Mouse (Mus musculus): ENCODE measurements around the gene Dmgdh.

Dmgdh gene

DNA sequence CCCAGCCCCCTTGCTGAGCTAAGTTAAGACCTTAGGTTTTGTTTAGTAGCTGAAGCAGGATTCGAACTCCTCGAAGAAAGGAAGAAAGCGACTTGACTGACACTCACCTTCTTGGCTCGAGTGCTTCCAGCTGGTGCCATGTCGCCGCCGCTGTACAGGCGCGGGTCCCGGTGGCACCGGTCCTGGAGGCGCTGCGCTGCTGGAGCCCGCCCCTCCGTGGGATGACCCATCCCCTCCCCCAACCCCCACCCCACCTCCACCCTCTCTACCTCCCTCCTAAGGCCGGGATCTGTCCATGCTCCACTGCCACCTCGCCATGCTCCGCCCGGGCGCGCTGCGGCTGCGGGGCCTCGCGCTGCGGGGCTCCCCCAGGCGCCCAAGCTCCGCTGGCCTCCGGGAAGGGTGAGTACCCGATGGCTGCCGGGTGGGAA lies at the start of gene Dmgdh, which contains the start of gene Bhmt2:
TSS of gene Dmgdh (plus strand) at position 303 of the 431 bp plus-strand sequence.
TSS of gene Bhmt2 (minus strand) at position 172 of the 431 bp plus-strand sequence.
- no peak for DNase-seq

- no peak for DNase-seq
Measured at GRCm38 (mm10) chr13:93628861-93629260, 45.4 kb upstream of the Dmgdh start.

DNA sequence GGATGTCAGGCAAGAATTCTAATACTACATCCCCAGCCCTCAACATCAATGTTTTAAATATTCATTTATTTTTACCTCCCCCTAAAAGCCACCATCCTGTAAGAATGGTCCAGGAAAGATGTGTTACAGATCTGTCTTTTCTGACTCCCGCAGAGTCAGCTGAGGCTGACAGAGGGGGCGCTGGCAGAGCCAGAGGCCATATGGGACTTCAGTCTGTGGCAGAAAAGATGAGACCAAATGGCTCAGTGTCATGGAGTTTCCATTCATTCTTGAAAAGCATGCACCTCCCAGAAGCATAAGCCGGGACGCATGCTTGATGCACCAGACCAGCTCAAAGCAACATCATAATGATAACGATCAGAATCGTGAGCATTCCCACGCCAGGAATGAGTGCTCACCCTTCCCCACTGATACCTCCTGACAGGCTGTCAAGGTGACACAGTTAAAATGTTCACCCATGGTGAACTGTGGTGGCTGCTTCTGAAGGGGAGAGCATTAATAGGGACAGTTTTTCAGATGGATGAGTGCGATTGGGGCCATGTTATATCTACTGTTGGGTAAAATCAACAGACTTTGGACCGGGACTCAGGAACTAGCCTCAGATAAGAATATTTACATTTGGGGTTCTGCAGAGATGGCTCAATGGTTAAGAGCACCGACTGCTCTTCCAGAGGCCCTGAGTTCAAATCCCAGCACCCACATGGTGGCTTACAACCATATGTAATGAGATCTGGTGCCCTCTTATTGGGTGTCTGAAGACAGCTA lies 43.1 kb upstream of the Dmgdh start:
- DNase-seq: peak; percentile 38

GRCm38 (mm10) chr13:93632927-93633326 lies 41.3 kb upstream of the Dmgdh start:
- no peak for DNase-seq

DNA sequence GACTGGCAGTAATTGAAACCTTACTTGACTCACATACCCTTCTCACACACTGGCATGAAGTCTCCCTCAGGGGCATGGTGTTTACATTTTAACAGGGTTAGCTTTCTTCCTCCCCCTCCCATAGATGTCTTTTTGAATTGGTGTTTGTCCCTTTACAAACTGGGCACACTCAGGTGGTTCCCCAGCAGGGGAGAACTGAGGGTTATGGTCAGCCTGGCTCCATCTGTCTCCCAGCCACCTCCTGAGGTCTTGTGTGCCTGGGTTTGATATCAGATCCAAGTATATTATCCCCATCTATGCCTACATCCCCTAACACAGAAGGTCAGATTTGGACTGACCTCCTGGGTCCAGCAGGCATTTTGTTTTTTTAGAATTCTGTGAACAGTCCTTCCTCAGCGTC lies 37.7 kb upstream of the Dmgdh start:
- DNase-seq: peak; percentile 52

GRCm38 (mm10) chr13:93637282-93638245 lies 36.7 kb upstream of the Dmgdh start, which contains the start of gene Bhmt:
TSS of gene Bhmt (minus strand) at chr13:93637961.
- no peak for DNase-seq

DNA sequence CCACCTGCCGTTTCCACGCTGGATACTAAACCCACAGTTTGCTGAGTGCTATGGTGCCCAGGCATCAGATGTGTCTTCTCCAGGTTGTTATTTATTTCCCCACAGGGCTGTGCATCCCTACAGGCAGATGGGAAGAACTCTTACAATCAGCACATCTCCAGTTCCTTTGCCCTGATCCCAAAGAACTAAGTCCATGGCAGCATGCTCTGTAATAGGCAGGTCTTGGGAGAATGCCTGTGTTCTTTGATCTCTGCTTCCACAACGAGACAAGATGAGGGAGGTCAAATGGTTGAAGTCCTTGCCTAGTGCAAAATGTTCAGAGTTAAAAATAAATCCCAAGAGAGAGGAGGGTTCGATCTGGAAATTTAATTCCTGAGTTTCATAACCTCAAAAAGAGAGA lies 34.6 kb upstream of the Dmgdh start:
- DNase-seq: no peak

DNA sequence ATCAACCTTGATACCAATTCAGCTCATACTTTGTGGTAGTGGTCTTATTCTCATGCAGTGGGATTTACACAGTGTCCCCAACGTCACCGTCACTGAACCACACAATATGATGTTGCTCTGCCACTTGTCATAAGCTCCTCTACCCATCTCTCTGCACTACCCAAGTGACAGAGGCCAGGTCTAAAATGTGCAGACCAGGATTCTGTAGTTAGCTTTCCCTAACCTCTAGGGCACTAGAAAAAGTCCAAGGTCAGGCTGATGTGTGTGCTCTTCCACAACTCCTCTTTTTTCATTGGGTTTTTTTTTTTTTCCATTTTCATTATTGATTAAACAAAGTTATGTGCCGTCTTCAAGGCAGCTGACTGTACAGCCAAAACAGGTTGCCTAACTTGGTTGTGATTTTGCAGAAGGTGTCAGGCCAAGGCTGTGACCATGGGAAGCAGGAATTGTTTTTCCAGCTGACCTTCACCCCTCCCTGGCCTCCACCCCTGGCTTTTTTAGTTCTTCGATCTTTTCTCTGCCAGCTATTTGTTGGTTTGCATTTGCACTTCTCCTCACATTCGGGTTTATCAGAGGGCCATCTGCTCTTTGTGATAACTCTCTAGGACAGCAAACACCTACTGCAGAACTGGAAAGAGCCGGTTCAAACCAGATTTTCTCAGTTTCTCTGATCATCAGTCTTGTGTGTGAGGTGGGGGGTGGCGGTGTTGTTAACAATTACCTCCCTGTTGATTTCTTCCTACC lies 25.7 kb upstream of the Dmgdh start:
- DNase-seq: no peak

GRCm38 (mm10) chr13:93653382-93653781 lies 20.9 kb upstream of the Dmgdh start:
- DNase-seq: no peak

DNA sequence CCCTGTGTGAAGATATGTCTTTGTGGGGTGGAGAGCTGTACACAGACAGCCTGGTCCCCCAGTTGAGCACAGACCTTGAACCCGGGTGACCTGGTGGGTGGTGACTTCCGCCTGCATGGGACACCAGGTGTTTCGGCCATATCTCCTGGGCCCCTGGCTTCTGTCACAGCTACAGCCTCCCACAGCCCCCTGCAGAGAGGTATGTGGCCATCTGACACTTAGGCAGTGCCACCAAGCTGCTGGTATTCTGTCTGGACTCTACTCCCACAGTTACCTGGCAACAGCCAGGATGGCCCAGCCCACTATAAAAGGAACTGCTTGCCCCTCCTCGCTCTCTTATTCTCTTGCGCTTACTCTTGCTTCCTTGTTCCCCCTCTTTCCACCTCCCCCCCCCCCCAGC lies 16.3 kb upstream of the Dmgdh start:
- peak; percentile 45 for DNase-seq

DNA sequence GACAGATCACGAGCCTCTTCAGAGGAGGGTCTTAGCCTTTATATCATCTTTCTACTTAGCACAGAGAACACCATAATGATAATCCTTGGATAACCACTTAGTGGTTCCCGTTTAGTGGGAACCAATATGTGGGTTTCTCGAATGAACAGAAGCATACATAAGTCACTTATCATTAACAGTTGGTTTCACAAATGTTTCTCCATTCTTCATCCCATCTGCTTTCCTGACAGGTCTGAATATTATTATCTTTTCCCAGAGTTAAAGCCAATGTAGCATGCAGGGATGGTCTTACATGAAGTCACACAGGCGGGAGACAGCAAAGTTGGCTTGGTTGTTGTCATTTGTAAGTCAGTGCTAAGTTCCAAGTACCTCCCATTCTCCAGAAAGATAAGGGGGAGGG lies 6.6 kb upstream of the Dmgdh start:
- DNase-seq: no peak

DNA sequence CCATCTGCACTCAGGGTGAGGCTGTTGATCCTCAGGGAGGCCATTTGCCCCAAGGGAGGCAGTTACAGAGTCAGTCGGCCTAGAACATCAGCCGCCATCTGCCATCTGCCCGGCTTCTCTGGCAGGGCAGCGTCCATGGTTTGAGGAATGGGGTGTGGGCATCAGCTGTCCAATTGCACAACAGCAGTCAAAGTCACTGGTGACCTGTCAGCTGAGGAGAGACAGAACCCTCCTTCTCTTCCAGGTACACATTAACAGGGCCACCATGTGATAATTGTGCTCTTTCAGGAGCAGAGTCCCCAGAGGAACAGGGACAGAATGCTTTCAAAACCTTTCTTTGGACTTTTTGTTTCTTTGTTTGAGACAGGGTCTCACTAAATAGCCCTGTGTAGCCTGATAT lies 1.9 kb upstream of the Dmgdh start:
- no peak for DNase-seq

- DNase-seq: no peak
Measured at GRCm38 (mm10) chr13:93673296-93673695, 937 bp upstream of the Dmgdh start.

GRCm38 (mm10) chr13:93676864-93677263 lies 2.6 kb downstream of the Dmgdh start:
- no peak for DNase-seq

- DNase-seq: no peak
Measured at GRCm38 (mm10) chr13:93683336-93683735, 9.1 kb downstream of the Dmgdh start.

DNA sequence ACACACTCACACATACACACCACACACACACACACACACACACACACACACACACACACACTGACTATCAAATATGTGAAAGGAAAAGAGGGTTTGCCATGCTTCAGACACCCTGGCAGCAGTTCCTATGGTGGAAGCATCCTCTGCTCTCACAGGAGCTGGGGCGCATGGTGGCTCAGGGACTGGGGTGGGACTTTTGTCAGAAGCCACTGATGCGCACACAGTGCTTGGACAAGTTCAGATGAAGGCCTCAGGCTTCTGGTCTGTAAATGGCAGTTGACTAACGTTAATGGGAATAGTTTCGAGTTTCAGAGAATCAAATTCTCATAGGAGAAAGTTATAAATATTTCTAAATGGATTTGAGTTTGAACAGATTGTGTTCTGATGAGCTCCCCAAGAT lies 11.0 kb downstream of the Dmgdh start:
- DNase-seq: no peak

- DNase-seq: no peak
Measured at GRCm38 (mm10) chr13:93687321-93687720, 13.1 kb downstream of the Dmgdh start.

DNA sequence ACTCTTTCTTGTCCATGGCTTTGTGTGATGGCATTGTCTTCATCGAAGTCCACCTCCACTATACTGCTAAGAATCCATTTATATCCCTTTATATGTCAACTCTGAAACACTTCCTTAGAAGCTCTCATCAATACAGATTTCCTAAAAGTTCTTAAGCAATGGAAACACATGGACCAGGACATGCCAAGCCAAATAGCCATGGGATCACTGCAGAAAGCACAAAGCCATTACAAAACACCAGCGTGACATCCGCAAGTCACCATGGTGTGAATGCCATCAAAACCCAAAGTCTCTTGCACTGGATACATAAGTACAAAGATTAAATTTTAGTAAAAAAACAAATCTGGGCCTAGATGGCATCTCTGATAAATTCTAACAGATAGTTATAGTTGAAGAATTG lies 15.3 kb downstream of the Dmgdh start:
- no peak for DNase-seq

DNA sequence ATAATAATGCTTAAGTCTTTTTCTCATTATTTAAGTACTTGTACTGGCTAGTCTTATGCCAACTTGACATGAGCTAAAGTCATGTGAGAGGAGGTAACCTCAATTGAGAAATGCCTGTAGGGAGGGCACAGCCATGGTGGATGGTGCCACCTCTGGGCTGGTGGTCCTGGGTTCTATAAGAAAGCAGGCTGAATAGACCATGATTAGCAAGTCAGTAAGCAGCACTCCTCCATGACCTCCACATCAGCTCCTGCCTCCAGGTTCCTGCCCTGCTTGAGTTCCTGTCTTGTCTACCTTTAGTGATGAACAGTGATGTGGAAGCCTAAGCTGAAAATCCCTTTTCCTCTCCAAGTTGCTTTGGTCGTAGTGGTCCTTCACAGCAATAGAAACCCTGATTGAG lies 16.6 kb downstream of the Dmgdh start:
- no peak for DNase-seq

- DNase-seq: no peak
Measured at GRCm38 (mm10) chr13:93698866-93699265, 24.6 kb downstream of the Dmgdh start.

GRCm38 (mm10) chr13:93705697-93706096 lies 31.5 kb downstream of the Dmgdh start:
- DNase-seq: no peak

DNA sequence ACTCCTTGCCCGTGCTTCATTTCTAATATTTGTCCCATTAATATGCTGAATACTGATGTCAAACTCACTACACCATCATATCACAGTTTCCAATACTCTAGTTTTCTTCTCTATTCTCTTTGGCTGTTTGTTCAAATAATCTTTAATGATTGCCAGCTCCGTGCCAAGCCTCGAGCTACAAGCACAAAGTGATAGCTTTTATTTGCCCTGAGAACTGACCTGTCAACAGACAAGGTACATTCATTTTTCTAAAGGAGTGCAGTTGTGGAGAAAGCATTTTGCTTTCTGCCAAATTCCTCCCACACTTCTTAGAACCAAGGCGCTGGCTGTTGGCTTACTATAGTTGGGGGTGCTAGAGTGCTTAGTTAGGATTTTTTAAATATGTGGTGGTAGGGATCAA lies 33.0 kb downstream of the Dmgdh start:
- DNase-seq: no peak

DNA sequence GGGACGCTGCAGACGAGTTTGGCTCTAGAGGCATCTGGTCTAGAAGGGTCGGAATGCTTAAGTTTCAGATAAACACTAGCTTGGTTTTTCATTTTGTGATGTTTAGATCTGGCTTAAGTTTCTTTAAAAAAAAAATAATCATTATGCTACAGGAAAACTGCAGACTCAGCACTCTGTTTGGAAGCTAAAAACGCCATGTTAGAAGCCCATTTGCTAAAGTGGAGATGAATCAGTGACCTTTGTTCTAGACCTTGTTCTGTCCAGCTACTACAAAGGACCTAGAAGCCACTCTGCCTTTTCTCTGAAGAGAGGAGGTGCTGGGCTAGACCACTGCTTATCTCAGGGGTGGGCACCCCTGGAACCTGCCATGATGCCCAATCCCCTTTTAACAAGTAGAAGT lies 36.1 kb downstream of the Dmgdh start:
- DNase-seq: no peak
